Mouse (Mus musculus) Muller cell, postnatal 12 days (primary cell): ENCODE measurements at regions not wholly inside any gene's neighbourhood (a gene's known extent, or its start where the extent isn't known, plus 50 kb on each side); places are given as distances from the start of the nearest gene placed in this dataset.

Experiments used
- DNase-seq: peaks from one replicate; pipeline ENCODE4 v3.0.0-alpha.2; 2015; ENCODE audit errors: inconsistent ontology term

DNA sequence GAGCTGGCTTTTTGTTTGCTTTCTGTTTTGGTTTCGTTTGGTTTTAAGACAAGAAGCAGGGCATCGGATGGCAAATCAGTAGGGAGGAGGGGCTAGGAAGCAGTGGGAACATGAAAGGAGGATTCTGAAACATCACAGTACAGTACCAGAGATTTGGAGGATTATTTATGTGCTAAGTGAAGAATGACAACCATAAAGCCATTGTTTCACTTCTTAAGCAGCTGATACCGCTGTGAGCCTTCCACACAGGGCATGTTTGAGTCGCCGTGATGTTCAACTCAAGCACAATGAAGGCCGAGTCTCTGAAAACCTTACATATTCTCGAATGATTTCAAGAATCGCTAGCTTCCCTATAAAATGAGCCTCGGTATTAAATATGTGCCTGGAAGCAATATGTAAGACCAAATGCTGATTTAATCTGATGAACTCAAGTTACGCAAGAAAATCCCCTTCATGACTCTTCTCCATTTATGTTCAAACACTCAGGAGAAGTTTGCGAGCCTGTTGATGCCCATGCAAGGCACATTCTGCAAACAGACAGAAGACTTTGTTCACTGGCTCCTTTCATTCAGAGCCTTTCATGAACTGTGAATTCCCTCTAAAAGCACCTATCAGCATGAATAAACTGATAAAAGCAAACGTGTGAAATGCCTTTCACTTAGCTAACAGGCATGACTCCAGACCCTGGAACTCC is 441.2 kb downstream of the Efnb2 start:
- no peak for DNase-seq

DNA sequence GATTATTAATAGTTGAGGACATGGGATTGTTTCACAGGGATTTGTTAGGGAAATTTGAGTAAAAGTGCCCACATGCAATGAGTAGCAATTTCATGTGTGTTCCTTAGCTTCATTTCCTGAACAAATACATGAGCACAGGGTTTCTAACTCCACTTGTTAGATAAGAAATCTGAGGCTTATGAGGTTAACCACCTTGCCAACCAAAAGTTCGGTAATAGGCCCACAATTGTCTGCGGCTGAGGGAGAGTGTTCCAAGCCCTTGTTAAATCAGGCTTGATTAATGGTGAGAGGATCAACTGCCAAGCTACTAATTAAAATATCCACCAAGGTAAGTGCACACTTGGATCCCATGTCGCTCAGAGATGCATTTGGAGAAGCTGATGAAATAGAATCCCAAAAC is 468.0 kb downstream of the Efnb2 start:
- peak; percentile 33 for DNase-seq

DNA sequence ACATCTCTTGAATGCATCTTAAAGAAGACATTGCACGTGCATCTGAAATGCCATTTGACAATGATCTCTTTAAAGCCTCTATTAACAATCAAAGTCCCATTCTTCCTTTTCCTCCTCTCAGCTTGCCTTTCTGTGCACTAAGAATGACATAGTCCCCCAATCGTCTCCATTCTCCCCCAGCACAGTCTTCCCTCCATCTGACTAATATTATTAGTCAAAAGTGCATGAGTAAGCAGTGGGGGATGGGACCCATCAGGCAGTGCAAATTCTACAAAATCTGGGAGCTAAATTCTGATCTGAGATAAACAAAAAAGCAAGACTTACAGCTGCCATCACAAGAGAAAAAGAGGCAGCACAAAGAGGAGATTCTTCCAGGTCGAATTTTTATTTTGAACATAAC is 475.0 kb downstream of the Efnb2 start:
- DNase-seq, result no peak

- DNase-seq, result peak; percentile 58
These were observed 477.8 kb downstream of the Efnb2 start for GRCm38 (mm10) chr8:8183233-8183622.

DNA sequence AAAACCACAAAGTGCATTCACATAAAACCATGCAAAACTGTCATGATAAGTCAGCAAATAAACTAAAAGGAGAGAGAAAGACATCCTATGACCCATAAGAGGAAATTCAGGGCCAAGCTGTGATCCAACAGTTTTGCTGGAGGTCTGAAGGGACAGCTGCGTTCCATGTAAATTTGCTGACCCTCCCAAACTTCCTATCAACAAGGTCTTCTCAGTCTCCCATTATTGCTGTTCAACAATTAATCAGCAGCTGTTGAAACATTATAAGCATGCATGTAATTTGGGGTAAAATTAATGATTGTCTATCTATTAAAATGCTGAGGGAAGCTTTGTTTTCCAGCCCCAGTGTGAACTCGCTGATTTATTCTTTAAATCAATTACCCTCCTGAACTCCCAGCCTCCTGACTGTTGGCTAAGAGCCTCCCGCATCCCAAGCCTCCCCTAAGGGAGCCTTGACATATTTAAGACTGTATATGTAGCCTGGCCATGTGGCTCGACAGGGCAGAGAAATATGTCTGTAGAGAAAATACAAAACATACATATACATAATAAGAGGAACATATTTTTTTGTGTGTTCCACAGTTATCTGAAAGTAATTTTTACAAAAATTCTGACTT is 478.3 kb downstream of the Efnb2 start:
- DNase-seq, result peak; percentile 29

DNA sequence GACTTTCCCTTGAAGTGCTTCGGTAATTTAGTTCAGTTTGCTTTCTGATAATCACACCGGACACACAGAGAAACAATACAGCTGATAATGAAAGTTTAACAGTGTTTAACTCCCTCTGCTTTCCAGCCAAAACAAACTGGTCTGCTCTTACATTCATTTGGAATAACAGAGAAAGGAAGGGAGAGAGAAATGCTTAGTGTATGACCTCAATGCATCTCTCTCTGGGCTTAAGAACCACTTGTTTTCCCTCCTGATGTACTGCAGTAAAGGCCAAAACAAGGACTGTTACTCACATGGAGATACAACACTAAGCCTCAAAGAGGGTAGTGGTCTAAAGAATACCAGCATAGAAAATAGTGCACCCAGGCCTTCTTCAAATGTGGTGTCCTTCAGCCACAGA is 478.9 kb downstream of the Efnb2 start:
- DNase-seq, result no peak

DNA sequence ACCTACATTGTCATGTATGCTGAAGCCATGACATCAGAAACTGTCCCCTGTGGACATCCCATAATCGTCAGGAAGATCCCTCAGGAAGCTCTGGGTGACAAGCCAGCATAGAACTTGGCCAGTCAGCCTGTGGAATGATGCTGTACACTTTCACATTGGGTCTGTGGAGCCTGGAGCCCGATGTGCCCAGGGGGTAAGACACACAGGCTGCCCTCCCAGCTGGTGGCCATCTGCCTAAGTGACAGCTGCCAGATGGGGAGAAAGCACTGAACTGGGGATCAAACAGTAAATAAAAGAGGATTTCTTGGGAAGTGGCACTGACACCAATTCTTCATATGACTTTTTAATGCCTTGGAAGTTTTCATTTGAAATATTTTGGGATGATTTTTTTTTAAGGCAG is 486.8 kb downstream of the Efnb2 start:
- DNase-seq, result no peak

- no peak for DNase-seq
These were observed 492.4 kb downstream of the Efnb2 start for GRCm38 (mm10) chr8:8168674-8169073.

- no peak for DNase-seq
These were observed 492.8 kb downstream of the Efnb2 start for GRCm38 (mm10) chr8:8168250-8168649.

GRCm38 (mm10) chr8:8147527-8147926 is 513.5 kb downstream of the Efnb2 start:
- DNase-seq, result no peak

DNA sequence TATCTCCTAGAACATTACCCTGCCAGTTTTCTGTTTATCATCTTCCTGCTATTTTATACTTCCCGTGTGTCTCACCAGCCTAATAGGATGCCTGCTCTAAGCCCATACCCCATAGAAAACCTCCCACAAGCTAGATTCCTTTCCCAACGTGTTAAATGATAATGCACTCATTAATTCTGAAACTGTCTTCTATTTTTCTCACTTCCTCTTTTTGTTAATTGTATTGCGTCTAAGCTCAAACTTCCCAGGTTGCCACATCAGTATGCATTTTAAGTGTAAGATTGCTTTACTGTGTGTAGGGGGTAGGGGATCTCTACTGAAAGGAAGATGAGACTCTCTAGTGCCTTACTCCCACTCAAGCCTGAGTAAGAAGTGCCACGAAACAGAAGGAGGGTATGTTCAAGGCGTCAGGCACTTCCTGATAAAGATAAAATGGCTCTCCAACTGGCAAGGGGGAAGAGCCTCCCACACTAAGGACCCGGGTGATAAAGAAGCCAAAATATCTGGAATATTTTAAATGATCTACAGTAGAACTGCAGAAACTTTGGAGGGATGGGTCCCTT is 518.0 kb downstream of the Efnb2 start:
- peak; percentile 66 for DNase-seq

- DNase-seq, result peak; percentile 92
These were observed 518.6 kb downstream of the Efnb2 start for GRCm38 (mm10) chr8:8142461-8142860.

DNA sequence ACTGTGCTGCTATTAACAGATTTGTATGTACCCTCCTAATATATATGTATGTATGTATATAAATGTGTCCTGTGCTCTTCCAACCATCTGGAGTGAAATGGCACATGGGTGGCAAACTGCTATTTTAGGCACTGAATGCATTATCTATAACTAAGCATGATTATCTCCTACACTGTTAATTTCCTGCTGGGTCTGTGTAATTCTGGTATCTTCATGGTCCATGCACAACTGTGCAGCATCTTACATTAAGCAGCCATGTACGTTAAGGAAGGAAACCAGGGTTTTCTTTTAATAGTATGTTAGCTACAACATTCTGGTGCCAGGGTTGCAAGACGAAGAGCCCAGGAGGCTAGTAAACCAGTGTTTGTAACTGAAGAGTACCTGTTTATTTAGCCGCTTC is 521.3 kb downstream of the Efnb2 start:
- no peak for DNase-seq

GRCm38 (mm10) chr8:8133001-8133785 is 527.8 kb downstream of the Efnb2 start:
- peak; percentile 57 for DNase-seq

DNA sequence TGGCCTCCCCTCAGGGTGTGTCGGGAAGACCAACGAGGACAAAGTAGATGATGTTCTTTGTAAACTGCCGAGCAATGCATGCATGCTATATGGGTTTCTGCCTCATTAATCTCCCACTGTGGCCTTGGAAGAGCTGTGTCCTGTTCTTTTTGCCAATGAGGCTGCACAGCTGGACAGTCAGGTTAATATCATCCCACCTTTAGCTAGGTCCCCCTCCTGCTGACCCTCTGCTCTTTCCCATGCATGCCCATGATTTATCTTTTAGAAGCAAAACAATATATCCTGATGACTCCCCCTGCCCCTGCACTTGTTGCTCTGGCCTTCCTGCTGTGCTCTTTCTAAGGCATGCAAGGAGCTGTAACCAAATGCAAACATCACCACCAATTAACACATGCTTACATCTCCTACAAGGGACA is 529.1 kb downstream of the Efnb2 start:
- DNase-seq, result no peak

- no peak for DNase-seq
These were observed 530.2 kb downstream of the Efnb2 start for GRCm38 (mm10) chr8:8130806-8131205.

DNA sequence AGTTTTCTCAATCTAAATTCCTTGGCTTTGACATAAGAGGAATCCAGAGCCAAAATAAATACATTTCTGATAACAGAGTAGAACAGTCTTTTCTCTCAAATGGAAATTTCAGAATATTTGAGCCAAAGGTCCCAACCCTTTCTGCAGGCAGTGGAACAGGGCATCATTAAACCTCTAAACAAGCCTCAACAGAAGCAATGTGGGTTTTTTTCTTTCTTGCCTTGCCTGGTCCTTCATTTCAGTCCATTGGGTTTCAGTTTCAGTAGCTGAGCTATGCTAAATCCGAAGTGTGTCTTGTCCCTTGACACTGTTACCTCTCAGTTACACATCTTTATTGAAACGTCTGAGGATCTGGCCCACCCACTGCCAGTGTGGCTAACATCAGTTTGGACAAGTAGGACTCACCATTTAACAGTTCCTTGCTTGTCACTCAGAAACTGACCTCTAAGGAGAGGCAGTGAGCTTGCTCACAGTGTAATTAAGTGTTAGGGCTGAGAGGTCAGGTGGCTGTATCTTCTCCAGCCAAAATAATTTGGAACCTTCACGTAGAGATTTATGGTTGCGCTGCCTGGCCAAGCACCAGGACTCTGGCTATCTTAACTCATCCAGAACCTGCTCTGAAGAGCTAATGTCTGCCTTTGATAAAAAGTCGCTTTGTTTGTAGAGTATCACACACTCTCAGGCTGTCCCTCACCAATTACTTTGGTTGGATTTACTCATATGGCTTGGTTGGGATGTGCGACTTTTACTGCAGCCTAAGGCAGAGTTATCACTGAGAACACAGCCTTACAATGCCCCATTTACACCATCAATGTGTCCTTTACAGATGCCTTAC is 545.2 kb downstream of the Efnb2 start:
- no peak for DNase-seq

GRCm38 (mm10) chr8:8114604-8115003 is 546.4 kb downstream of the Efnb2 start:
- no peak for DNase-seq

DNA sequence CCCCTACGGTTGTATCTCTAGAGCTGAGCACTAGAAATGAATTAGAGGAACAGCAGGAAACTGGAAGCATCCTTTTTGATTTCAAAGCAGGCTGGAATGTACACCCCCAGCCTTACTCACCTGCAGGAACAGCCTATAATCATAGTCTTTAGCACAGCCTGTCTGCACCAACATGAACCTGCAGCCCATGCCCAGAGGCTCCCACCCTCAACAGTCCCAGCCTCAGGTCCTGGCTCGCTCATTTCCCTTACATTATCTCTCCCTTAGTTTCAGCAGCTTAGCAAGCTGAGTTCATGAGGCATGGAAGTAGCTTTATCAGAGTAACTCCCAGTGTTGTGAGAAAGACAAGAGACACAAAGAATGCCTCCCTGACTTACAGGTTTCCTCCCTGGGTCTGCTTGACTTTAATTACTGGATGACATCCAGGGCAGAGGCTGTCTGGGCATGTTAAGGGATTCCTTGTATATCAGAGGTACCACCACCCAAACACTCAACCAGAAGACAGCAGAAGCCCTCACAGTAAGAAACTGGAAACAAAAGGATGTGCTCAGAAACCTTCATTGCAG is 551.2 kb downstream of the Efnb2 start:
- DNase-seq, result no peak

DNA sequence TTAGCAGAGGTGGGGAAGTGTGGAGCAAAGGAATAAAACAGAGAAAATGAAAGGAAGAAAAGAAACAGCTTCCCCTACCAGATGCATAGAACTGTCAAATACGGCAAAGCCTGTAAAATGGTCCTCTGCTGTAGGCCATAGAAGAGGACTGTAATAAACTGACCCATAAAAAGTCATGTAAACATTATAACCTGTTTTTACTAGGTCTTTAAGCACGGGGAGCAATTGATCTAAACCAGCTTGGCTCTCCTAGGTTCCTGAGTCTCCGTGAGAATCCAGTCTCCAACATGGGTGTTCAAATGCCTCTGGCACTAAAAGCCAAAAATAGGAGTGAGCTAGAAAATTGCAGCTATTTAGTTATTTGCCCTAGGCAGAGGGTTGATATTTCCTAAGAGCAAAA is 557.5 kb downstream of the Efnb2 start:
- no peak for DNase-seq

- no peak for DNase-seq
These were observed 558.9 kb downstream of the Efnb2 start for GRCm38 (mm10) chr8:8102010-8102727.
